Mouse (Mus musculus): ENCODE data around the gene Klk8.
A peak's percentile ranks its signal among the peaks of the same experiment; 100 is the strongest.

DNA sequence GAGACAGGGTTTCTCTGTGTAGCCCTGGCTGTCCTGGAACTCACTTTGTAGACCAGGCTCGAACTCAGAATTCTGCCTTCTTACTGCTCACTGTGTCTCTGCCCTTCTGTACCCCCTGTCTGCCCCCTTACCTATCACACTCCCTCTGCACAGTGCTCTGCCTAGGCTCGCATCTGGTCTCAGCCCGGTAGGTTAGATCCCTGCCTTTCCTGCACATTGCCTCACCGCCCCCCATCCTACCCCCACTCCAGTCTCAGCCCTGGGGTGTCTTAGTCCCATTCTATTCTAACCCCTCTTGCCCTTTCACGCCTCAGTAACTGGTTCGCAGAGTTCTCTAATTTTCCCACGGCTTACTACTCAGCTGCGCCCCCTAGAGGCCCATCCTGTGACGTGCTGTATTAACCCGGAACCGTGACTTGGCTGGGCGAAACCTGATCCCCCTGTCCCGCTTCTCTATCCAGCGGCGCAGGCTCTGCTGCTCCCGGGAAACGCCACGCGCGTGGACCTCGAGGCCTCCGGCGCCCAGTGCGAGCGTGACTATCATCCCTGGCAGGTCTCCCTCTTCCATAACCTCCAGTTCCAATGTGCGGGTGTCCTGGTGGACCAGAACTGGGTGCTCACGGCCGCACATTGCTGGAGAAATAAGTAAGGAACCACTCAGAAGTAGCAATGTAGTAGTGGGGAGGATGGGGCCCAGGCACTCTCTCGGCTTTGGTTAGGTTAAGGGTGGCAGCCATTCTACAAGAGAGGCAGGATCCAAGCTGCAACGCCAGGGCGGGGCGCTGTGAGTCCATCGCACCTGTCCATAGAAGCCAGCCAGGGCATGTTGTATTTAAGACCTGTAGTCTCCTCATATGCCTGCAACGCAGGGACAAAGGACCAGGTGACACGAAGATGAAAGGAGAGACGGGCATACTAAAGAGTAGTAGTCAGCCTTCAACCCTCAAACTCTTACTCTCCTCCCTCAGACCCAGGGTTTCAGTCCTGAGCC lies 14.8 kb upstream of the Klk8 start:
- TF ChIP-seq CTCF (IDR thresholded peaks at IDR 0.05) (peak; percentile 79), EP300 (IDR thresholded peaks at IDR 0.05; ENCODE audit: insufficient read depth, low read depth, low read length) (no peak), POLR2A (IDR thresholded peaks at IDR 0.05; ENCODE audit: insufficient read depth, low read depth, low read length) (no peak)

Data from heart, adult 2 months (tissue).